Mouse (Mus musculus) frontal cortex, adult 2 months (tissue): ENCODE results near the gene Galk1. TPM values are rescaled to one million over a fixed set of nuclear protein-coding genes. Genes with fewer than 3 reads are reported as not detected.

Experiments used
- DNase-seq, 2 experiments: peaks; one replicate each; pipeline ENCODE4 v3.0.0; 2022; ENCODE audit warnings: low spot score in 1 of 2; ENCODE audit errors: extremely low spot score in 1 of 2
- polyA plus RNA-seq: library from polyadenylated mRNA; depleted of rRNA; stranded (reverse); fragments of >200 nt; gene quantifications from 2 replicates; pipeline ENCODE4 v1.2.3, GENCODE M21; 2012; rRNA removed

The Galk1 gene
- polyA plus RNA-seq, result 17.6 and 19.3 TPM in 2 replicates

DNA sequence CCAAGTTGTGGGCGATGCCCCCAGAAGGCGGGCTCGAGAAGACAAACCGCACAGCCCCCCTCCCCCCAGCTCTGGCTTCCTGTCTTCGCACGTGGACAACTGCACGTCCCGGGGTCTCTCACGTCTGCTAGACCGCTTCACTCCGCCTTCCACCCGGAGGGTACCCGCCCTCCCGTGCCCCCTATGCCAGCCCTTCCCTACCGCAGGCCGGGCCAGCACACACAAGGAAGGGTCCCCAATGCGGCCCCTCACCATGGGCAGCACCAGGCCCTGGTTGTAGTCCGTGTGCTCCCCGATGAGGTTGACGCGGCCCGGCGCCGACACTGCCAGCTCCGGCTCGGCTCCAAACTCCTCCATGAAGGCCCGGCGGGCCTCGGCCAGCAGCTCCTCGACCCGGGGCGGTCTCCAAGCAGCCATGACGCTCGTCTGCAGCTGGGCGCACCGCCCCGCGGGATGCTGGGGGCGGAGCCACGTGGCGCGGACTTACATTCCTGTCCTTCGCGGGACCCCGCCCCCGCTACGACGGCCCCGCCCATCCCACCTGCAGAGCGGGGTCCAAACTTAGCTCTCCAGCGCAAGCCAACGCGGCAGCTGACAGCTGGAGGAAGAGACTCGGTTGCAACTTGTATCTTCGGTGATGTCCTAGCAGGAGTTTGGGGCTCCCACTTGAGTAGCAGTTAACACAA, at the start of gene Galk1:
Gene Galk1 (minus strand): TSS at position 458 of the 686 bp plus-strand sequence.
- DNase-seq, result peak; percentile 70 to 83

- DNase-seq, result peak; percentile 47 to 63
Observed at GRCm38 (mm10) chr11:116061641-116062415, 49.3 kb upstream of the Galk1 start.

DNA sequence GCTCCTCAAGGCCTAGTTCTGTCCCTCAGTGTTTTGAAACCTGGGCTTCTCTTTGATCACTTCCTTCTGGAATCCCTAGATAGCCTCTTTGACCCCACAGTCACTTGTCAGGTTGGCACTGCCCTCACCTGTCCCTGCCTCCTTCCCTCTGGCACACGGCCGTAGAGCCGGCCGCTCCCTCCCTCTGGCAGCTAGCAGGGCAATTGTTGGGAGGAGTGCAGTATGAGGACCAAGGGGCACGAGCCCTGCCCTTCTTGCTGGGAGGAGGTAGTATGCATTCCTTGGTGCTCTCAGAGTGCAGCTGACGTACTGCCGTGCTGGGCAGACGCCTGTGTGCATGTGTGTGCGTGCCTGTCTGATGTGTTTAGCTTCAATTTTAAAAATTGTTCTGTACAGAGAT, 48.1 kb upstream of the Galk1 start:
- DNase-seq, result no peak

GRCm38 (mm10) chr11:116059691-116060025, 47.1 kb upstream of the Galk1 start:
- DNase-seq, result no peak

- DNase-seq, result no peak
Observed at GRCm38 (mm10) chr11:116058868-116059690, 46.6 kb upstream of the Galk1 start.

GRCm38 (mm10) chr11:116058022-116058614, 45.6 kb upstream of the Galk1 start:
- DNase-seq, result peak in 1 of 2 experiments; percentile 65

GRCm38 (mm10) chr11:116057237-116057881, 44.8 kb upstream of the Galk1 start:
- DNase-seq, result no peak

- no peak for DNase-seq
Observed at GRCm38 (mm10) chr11:116055873-116056272, 43.4 kb upstream of the Galk1 start.

GRCm38 (mm10) chr11:116053510-116054229, 41.2 kb upstream of the Galk1 start:
- DNase-seq, result no peak

GRCm38 (mm10) chr11:116050196-116050595, 37.7 kb upstream of the Galk1 start:
- no peak for DNase-seq

DNA sequence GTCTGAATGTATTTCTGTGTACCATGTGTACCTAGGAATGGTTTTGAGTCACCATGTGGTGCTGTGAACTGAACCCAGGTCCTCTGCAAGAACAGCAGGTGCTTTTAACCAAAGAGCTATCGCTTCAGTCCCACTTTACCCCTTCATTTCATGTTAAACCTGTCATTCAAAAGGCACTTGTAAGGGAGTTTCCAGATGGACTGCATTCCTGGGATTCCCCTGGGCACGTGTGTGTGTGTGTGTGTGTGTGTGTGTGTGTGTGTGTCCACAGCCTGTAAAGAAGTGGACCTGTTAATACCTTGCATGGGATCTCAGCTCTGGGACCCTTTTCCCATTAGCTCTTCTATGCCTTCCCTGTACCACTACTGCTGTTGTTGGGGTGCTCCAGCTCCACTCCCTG, 37.1 kb upstream of the Galk1 start:
- DNase-seq, result no peak

GRCm38 (mm10) chr11:116045173-116045572, 32.7 kb upstream of the Galk1 start:
- DNase-seq, result no peak

DNA sequence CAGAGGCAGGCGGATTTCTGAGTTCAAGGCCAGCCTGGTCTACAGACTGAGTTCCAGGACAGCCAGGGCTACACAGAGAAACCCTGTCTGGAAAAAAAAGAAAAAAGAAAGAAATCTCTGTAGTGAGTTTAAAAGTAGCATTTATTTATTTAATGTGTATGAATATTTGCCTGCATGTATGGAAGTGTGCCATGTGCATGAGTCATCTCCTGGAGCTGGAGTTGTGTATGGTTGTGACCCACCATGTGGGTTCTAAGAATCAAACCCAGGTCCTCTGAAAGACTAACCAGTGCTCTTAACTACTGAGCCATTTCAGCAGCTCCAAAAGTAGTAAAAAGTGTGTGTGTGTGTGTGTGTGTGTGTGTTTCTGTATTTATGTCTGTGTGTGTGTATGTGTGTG, 30.8 kb upstream of the Galk1 start:
- DNase-seq, result no peak

DNA sequence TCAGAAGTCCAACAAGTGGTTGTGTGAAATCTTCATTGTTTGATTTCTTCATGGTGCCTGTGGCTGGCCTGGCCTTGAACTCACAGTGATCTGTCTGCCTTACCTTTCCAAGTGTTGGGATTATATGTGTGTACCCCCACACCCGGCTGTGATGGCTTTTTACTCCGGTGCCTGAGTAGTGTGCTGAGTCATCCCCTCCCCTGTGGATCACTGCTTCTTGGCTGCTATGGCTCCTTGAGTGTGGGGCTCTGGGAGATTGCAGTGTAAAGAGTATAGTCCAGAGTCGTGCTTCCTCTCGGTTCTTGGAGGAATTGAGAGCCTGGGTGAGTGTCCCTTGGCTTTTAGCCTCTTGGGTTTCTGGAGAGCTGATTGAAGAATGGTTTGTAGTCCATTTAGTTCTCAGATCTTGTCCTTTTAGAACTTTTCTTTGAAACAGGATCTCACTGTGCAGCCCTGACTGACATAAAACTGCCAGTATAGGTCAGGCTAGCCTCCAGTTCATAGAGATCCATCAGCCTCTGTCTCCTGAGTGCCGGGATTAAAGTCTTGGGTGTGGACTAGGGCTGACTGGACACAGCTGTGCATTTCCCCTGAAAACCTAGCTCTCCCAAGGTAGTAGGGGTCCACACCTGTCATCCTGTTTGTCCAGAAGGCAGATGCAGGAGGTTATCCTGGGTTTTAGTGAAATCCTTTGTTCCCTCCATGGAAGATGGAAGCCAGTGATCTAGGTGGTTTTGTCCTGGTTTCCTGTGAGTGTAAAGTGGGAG, 30.0 kb upstream of the Galk1 start:
- no peak for DNase-seq

- no peak for DNase-seq
Observed at GRCm38 (mm10) chr11:116041833-116042232, 29.3 kb upstream of the Galk1 start.

GRCm38 (mm10) chr11:116040593-116040992, 28.1 kb upstream of the Galk1 start:
- DNase-seq, result no peak

DNA sequence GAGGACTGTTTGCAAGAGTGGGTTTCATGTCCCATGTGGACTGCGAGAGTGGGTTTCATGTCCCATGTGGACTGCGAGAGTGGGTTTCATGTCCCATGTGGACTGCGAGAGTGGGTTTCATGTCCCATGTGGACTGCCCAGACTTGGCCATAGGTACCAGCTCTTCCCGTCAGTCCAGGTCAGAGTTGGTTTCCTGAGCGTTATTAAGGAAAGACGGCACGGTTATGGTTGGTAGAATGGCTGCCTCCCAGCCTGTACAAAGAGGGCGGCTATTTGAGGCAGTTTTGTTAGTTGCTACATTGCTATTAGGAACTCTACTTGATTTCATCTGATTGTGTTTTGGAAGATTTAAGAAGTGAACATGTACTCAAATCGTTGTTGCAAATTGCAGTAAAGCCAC, 25.3 kb upstream of the Galk1 start:
- DNase-seq, result no peak

- no peak for DNase-seq
Observed at GRCm38 (mm10) chr11:116036671-116037070, 24.2 kb upstream of the Galk1 start.

DNA sequence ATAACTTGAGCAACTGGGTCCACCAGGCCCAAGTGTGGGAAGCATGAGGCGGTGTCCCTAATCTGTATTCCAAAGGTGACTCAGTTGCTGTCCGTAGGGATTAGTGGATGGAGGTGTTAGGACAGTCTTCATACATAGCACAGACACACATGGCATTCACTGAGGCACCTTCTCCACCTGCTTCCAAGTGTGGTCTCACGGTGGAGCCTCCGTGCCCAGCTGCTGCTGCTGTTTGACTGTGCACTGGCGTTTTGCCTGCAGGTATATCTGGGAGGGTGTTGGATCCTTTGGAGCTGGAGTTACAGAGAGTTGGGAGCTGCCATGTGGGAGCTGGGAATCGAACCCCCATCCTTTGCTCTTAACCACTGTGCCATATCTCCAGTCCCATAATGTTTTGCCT, 22.1 kb upstream of the Galk1 start:
- DNase-seq, result no peak
